Mouse (Mus musculus): ENCODE data around the gene Atp5s. TPM values are rescaled to one million over a fixed set of nuclear protein-coding genes. Genes with fewer than 3 reads are reported as not detected.
A peak's percentile ranks its signal among the peaks of the same experiment; 100 is the strongest.

The Atp5s gene
- polyA plus RNA-seq, 1 experiment from 2014 or later: 33.4 TPM

DNA sequence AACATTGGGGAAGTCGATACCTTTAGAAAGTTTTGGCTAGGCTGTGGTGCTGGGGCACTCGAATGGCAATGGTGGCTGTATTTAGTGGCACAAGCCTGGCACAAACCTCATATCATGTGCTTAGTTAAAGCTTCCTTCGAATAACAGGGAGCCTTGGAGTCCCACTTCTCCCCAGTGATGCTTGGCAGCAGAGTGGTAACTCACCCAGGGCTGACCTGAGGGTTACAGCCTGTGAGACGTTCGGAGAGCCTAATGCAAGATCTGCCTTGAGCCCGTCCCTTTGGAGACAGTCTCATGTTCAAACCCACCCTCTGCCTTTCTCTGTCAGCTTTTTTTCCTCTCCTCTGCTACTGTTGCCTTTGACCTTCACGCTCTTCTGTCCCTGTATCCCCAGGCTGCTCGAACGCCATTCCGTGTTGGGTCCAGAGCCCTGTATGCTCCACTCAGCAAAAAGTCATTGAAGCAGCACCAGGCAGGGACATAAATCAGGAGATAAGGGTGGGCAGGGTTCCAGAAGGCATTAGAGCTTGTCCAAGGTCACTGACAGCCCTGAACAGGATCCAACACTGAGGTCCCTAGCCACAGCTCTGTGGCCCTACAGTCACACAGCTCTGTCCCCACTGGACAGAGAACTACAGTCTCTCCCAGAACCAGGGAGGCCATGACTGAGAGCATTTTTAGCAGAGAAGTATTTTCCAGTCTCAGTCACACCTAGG lies 57.3 kb downstream of the Atp5s start:
- H3K4me3 ChIP-seq (ENCODE audit: low read length): no peak overlapping the region
- H3K27me3 ChIP-seq (replicated peaks; ENCODE audit: control insufficient read depth, insufficient read depth, low read length): no peaks in the 10 kb centered on the region
- ATAC-seq: peak; percentile 56
- peaks cover 17% of the 10 kb centered on the region for H3K4me1 ChIP-seq (ENCODE audit: control insufficient read depth, insufficient read depth, low read length)
- 74% methylated on average over 10 of the region's 10 CpGs for WGBS
- no peak overlapping the region for H3K27ac ChIP-seq (ENCODE audit: low read length)
- H3K4me2 ChIP-seq (ENCODE audit: low read depth, low read length): no peak overlapping the region
- H3K9ac ChIP-seq (ENCODE audit: low read depth, low read length): no peak overlapping the region
- H3K36me3 ChIP-seq (ENCODE audit: control insufficient read depth, insufficient read depth, low read length): no peaks in the 10 kb centered on the region
- no peaks in the 10 kb centered on the region for H3K9me3 ChIP-seq (ENCODE audit: control insufficient read depth, low read length)

DNA sequence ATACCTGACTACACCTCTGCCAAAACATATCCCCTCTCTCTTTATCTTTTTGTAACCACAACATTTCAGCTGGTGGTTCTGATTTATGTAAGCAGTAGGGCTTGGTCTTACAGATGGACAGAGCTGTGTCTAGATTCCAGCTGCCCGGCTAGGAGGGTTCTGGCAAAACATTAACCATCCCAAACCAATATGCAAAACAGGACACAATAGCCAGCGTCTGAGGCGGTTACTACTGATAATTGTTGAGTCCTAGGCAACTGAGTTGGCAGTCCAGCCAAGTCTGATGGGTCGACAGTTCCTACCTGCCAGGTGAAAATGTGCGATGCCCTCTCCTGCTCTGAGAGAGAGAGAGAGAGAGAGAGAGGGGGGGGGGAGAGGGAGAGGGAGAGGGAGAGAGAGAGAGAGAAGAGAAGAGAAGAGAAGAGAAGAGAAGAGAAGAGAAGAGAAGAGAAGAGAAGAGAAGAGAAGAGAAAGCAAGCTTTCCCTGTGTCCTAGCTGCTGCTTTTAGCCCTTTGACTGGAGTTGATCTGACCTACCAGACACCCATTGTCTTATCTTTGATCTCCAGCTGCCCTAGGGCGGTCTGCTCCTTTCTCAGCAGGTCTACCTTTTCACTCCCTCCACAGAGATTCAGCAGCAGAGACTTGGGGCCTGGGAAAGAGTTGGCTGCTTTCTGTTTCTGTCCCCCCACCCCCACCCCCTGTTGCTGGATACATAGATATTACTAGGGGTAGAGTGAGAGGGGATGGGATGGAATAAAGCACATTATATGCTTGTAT lies 58.7 kb downstream of the Atp5s start:
- H3K9ac ChIP-seq (ENCODE audit: low read depth, low read length): no peak overlapping the region
- H3K4me3 ChIP-seq (ENCODE audit: low read length): no peak overlapping the region
- 39% methylated on average over 6 of the region's 6 CpGs for WGBS
- H3K9me3 ChIP-seq (ENCODE audit: control insufficient read depth, low read length): no peaks in the 10 kb centered on the region
- H3K27ac ChIP-seq (ENCODE audit: low read length): no peak overlapping the region
- no peak overlapping the region for H3K4me2 ChIP-seq (ENCODE audit: low read depth, low read length)
- no peaks in the 10 kb centered on the region for H3K36me3 ChIP-seq (ENCODE audit: control insufficient read depth, insufficient read depth, low read length)
- 0 out of 2 replicates have a peak, but pooled peaks have one; percentile 45 for ATAC-seq
- peaks cover 11% of the 10 kb centered on the region for H3K4me1 ChIP-seq (ENCODE audit: control insufficient read depth, insufficient read depth, low read length)
- no peaks in the 10 kb centered on the region for H3K27me3 ChIP-seq (replicated peaks; ENCODE audit: control insufficient read depth, insufficient read depth, low read length)

DNA sequence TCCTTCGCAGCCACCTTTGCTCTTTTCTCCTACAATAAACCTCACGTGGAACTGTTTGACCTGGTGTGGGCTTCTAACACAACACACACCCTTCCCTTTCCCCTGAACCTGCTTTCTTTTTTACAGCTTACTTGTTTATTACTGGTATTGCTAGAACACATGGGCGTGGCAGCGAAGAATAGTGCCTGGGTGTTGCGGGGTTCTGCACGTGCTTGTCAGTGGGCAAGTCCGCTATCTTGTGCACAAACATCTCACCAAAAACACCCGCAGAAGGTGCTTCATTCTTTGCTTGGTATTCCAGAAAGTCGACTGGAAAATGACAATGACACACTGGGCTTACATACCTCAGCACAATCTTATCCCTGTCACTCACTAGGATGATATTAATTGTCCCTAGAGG lies 60.7 kb downstream of the Atp5s start:
- 0 out of 2 replicates have a peak, but pooled peaks have one; percentile 23 for ATAC-seq

GRCm38 (mm10) chr12:69788380-69788779 lies 63.6 kb downstream of the Atp5s start:
- H3K4me3 ChIP-seq (ENCODE audit: low read length): no peak overlapping the region
- no peaks in the 10 kb centered on the region for H3K9me3 ChIP-seq (ENCODE audit: control insufficient read depth, low read length)
- H3K4me1 ChIP-seq (ENCODE audit: control insufficient read depth, insufficient read depth, low read length): peaks cover 9% of the 10 kb centered on the region; the same call in 1 of the 2 replicates
- no peaks in the 10 kb centered on the region for H3K36me3 ChIP-seq (ENCODE audit: control insufficient read depth, insufficient read depth, low read length)
- no peak overlapping the region for H3K4me2 ChIP-seq (ENCODE audit: low read depth, low read length)
- H3K9ac ChIP-seq (ENCODE audit: low read depth, low read length): no peak overlapping the region
- H3K27me3 ChIP-seq (replicated peaks; ENCODE audit: control insufficient read depth, insufficient read depth, low read length): 0 out of 2 replicates have a peak, but pooled peaks cover 2% of the 10 kb centered on the region
- H3K27ac ChIP-seq (ENCODE audit: low read length): no peak overlapping the region
- WGBS: 75% methylated on average over 5 of the region's 5 CpGs
- no peak for ATAC-seq

More for the DNA sequence above, 60.7 kb downstream of the Atp5s start:
- Histone ChIP-seq H3K9ac (ENCODE audit: low read depth, low read length) (no peak overlapping the region), H3K9me3 (ENCODE audit: control insufficient read depth, low read length) (no peaks in the 10 kb centered on the region), H3K27ac (ENCODE audit: low read length) (no peak overlapping the region), H3K4me1 (ENCODE audit: control insufficient read depth, insufficient read depth, low read length) (peaks cover 11% of the 10 kb centered on the region), H3K4me3 (ENCODE audit: low read length) (no peak overlapping the region), H3K4me2 (ENCODE audit: low read depth, low read length) (no peak overlapping the region), H3K27me3 (replicated peaks; ENCODE audit: control insufficient read depth, insufficient read depth, low read length) (0 out of 2 replicates have a peak, but pooled peaks cover 2% of the 10 kb centered on the region), H3K36me3 (ENCODE audit: control insufficient read depth, insufficient read depth, low read length) (no peaks in the 10 kb centered on the region)
- WGBS: 69% methylated on average over 9 of the region's 9 CpGs

DNA sequence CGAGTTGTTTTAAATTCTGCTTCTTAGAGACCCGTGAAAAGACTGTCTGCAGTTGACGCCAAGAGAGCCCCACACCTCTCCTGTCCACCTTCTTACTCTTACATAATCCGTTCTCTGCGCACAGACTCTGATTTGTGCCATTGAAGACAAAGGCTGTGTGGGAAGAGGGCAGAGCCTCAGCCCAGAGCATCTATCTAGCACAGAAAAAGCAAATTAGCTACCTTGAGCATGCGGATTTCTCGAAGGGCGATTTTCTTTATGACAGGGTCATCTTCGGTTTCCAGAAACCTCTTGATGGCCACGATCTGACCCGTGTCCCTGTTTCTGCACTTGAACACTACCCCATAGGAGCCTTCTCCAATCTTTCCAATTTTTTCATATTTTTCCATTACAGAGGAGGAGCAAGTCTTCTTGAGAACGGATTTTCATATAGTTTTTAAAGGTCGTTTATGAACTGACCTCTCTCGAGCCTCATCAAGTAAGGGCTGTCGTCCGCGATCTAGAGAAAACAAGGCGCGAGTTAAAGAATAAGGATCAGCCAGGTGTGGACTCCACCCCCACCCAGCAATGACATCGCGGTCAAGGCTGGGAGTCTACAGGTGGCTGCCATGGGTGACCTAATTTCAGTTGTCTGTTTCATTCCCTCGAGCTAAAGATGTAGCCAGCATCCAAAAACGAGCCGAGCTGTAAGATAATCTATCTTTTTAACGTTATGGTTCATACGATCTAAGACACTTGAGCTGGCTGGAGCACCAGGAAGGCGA lies 65.2 kb downstream of the Atp5s start:
- Histone ChIP-seq H3K9me3 (ENCODE audit: control insufficient read depth, low read length) (no peaks in the 10 kb centered on the region), H3K4me2 (ENCODE audit: low read depth, low read length) (peak overlapping the region; percentile 91), H3K9ac (ENCODE audit: low read depth, low read length) (peak overlapping the region; percentile 67), H3K4me3 (ENCODE audit: low read length) (peak overlapping the region; percentile 58), H3K27me3 (replicated peaks; ENCODE audit: control insufficient read depth, insufficient read depth, low read length) (0 out of 2 replicates have a peak, but pooled peaks cover 2% of the 10 kb centered on the region), H3K4me1 (ENCODE audit: control insufficient read depth, insufficient read depth, low read length) (peaks cover 9% of the 10 kb centered on the region; the same call in 1 of the 2 replicates), H3K36me3 (ENCODE audit: control insufficient read depth, insufficient read depth, low read length) (no peaks in the 10 kb centered on the region), H3K27ac (ENCODE audit: low read length) (no peak overlapping the region)
- WGBS: 36% methylated on average over 27 of the region's 27 CpGs
- ATAC-seq: peak; percentile 65

- peak within 1 kb of the TSS; percentile 67 for H3K9ac ChIP-seq (ENCODE audit: low read depth, low read length)
- H3K27ac ChIP-seq (ENCODE audit: low read length): no peak within 1 kb of the TSS
- no peaks in the 10 kb centered on the region for H3K9me3 ChIP-seq (ENCODE audit: control insufficient read depth, low read length)
- 0 out of 2 replicates have a peak, but pooled peaks cover 2% of the 10 kb centered on the region for H3K27me3 ChIP-seq (replicated peaks; ENCODE audit: control insufficient read depth, insufficient read depth, low read length)
- H3K36me3 ChIP-seq (ENCODE audit: control insufficient read depth, insufficient read depth, low read length): no peaks in the 10 kb centered on the region
- peak within 1 kb of the TSS; percentile 91 for H3K4me2 ChIP-seq (ENCODE audit: low read depth, low read length)
- H3K4me3 ChIP-seq (ENCODE audit: low read length): peak within 1 kb of the TSS; percentile 58
- peaks cover 5% of the 10 kb centered on the region; the same call in 1 of the 2 replicates for H3K4me1 ChIP-seq (ENCODE audit: control insufficient read depth, insufficient read depth, low read length)
- ATAC-seq: peak; percentile 96
- WGBS: 2% methylated on average over 45 of the region's 45 CpGs
Observed at GRCm38 (mm10) chr12:69790530-69791505, 66.1 kb downstream of the Atp5s start, which contains the start of gene Cdkl1. Gene Cdkl1 (minus strand): TSS chr12:69791267.

MicroRNAs within 50 kb of the gene (microRNA counts, 519-probe panel; counts per million panel counts)
- microRNA mmu-miR-681: 35.7 counts per million

Small RNA genes lying within 50 kb of the gene (microRNA-seq; reads per million reads assigned to microRNA genes)
- gene Mir681: not detected

Other genes starting within 250 kb of the Atp5s start
- 23.7 and 24.2 TPM in 2 replicates for gene Vcpkmt, start 141.9 kb upstream of the Atp5s start, polyA plus RNA-seq (2015; fragmentation: Nextera tagmentation; extraction: Ambion mirVana)
- gene Sos2, start 43.1 kb upstream of the Atp5s start, polyA plus RNA-seq (2015; fragmentation: Nextera tagmentation; extraction: Ambion mirVana): 7.0 and 7.2 TPM in 2 replicates
- 21.3 and 22.8 TPM in 2 replicates for gene L2hgdh, start 77 bp upstream of the Atp5s start, polyA plus RNA-seq (2015; fragmentation: Nextera tagmentation; extraction: Ambion mirVana)
- gene Cdkl1, start 66.3 kb downstream of the Atp5s start, polyA plus RNA-seq (2015; fragmentation: Nextera tagmentation; extraction: Ambion mirVana): 1.5 and 2.2 TPM in 2 replicates
- 5.1 and 5.4 TPM in 2 replicates for gene Atl1, start 167.7 kb downstream of the Atp5s start, polyA plus RNA-seq (2015; fragmentation: Nextera tagmentation; extraction: Ambion mirVana)
- gene Map4k5, start 168.2 kb downstream of the Atp5s start, polyA plus RNA-seq (2015; fragmentation: Nextera tagmentation; extraction: Ambion mirVana): 14.2 and 17.0 TPM in 2 replicates

Measured in intestine, embryonic 16.5 days (tissue).